Mouse (Mus musculus) embryonic stem cell, embryonic (primary cell): Measurements from ENCODE around the gene Tet3.

ENCODE experiments used
- CTCF ChIA-PET, 4 experiments: fragments of 300-600 bp in 2 of 4; fragments of 350-600 bp in 2 of 4; sonication (Branson Sonifier 250); formaldehyde crosslinking; loops; one replicate each; lab custom pipeline; 2022; ENCODE audit warnings: inconsistent platforms in 2 of 4; lab: Charles Lee
- POLR2A ChIA-PET, 4 experiments: fragments of 300-600 bp in 2 of 4; fragments of 350-600 bp in 2 of 4; sonication (Branson Sonifier 250); formaldehyde crosslinking; loops; one replicate each; lab custom pipeline; 2022; ENCODE audit warnings: antibody characterized with exemption in 4 of 4, inconsistent platforms in 1 of 4; lab: Charles Lee

Tet3 gene

GRCm38 (mm10) chr6:83348873-83349272, 110.0 kb downstream of the Tet3 start, which contains the start of gene Bola3:
Gene Bola3 (plus strand): TSS chr6:83349147.
- CTCF ChIA-PET = no interaction called here

GRCm38 (mm10) chr6:83347916-83348315, 111.0 kb downstream of the Tet3 start:
- ChIA-PET CTCF (interaction anchor here in 1 of 4 experiments (0.6 kb wide), 2 partner anchors 163 to 194 kb away, joined by 6 to 8 read pairs; no protein-coding TSS in a partner anchor), POLR2A (interaction anchor here in 2 of 4 experiments (0.6 to 2.9 kb wide), 7 partner anchors 9 to 120 kb away, joined by 3 to 14 read pairs (median 4); partner anchors contain the start of genes Mob1a (in 1 of the 2) and Mthfd2 (in 1 of the 2))

More at GRCm38 (mm10) chr6:83348873-83349272, 110.0 kb downstream of the Tet3 start, which contains the start of gene Bola3:
- POLR2A ChIA-PET = interaction anchor here in 2 of 4 experiments (1.0 to 2.9 kb wide), 3 partner anchors 10 to 31 kb away, joined by 6 to 14 read pairs (median 8); partner anchors contain the start of genes Mob1a (in 1 of the 2) and Mthfd2 (in 1 of the 2)

GRCm38 (mm10) chr6:83345285-83345684, 113.6 kb downstream of the Tet3 start:
- POLR2A ChIA-PET = interaction anchor here in 2 of 4 experiments (1.3 to 6.6 kb wide), 3 partner anchors 15 to 19 kb away, joined by 3 to 21 read pairs (median 7); partner anchors contain the start of genes Mob1a (in 2 of the 2) and Mthfd2 (in 2 of the 2)
- CTCF ChIA-PET = interaction anchor here in 1 of 4 experiments (1.1 kb wide), 1 partner anchor 19 kb away, joined by 3 read pairs; the partner anchor contains the start of genes Mob1a and Mthfd2

- ChIA-PET POLR2A (interaction anchor here in 2 of 4 experiments (0.9 to 6.6 kb wide), 4 partner anchors 15 to 26 kb away, joined by 3 to 27 read pairs (median 12); partner anchors contain the start of genes Mob1a (in 2 of the 2) and Mthfd2 (in 2 of the 2)), CTCF (interaction anchor here in 2 of 4 experiments (1.0 to 1.3 kb wide), 2 partner anchors 15 to 17 kb away, joined by 3 read pairs; partner anchors contain the start of genes Mob1a (in 1 of the 2) and Mthfd2 (in 1 of the 2))
Measured at GRCm38 (mm10) chr6:83342957-83343356, 115.9 kb downstream of the Tet3 start.

GRCm38 (mm10) chr6:83341387-83341786, 117.5 kb downstream of the Tet3 start:
- ChIA-PET CTCF (no interaction called here), POLR2A (interaction anchor here (1.4 to 6.6 kb wide), 8 partner anchors 9 to 25 kb away, joined by 4 to 43 read pairs (median 18); partner anchors contain the start of genes Mob1a (in 3 of the 4) and Mthfd2 (in 3 of the 4))

- POLR2A ChIA-PET = interaction anchor here (0.6 to 9.1 kb wide), 12 partner anchors 10 to 1741 kb away, joined by 3 to 182 read pairs (median 6); no protein-coding TSS in a partner anchor
- CTCF ChIA-PET = interaction anchor here in 1 of 4 experiments (0.9 to 2.4 kb wide), 2 partner anchors 11 to 15 kb away, joined by 3 to 11 read pairs; no protein-coding TSS in a partner anchor
Measured at GRCm38 (mm10) chr6:83327591-83328190, 131.2 kb downstream of the Tet3 start.

- POLR2A ChIA-PET = interaction anchor here (0.6 to 9.1 kb wide), 27 partner anchors 9 to 355 kb away, joined by 3 to 182 read pairs (median 6); partner anchors contain the start of genes Bola3 (in 1 of the 4), Dguok (in 1 of the 4), Stambp (in 1 of the 4) and Wbp1 (in 1 of the 4)
- CTCF ChIA-PET = interaction anchor here in 2 of 4 experiments (0.6 to 2.4 kb wide), 5 partner anchors 10 to 330 kb away, joined by 3 to 12 read pairs (median 4); partner anchors contain the start of gene Dctn1 (in 1 of the 2)
Measured at GRCm38 (mm10) chr6:83326761-83327160, 132.1 kb downstream of the Tet3 start.

- CTCF ChIA-PET = interaction anchor here in 3 of 4 experiments (0.5 to 2.4 kb wide), 18 partner anchors 9 to 734 kb away, joined by 3 to 33 read pairs (median 4); partner anchors contain the start of gene Dctn1 (in 1 of the 3)
- POLR2A ChIA-PET = interaction anchor here (0.5 to 9.1 kb wide), 80 partner anchors 9 to 505 kb away, joined by 3 to 182 read pairs (median 4); partner anchors contain the start of genes Wbp1 (in 3 of the 4), Aup1 (in 2 of the 4), Dguok (in 2 of the 4) and Paip2b (in 2 of the 4)
Measured at GRCm38 (mm10) chr6:83326394-83326736, 132.5 kb downstream of the Tet3 start.

GRCm38 (mm10) chr6:83325525-83326393, 133.1 kb downstream of the Tet3 start, which contains the start of the genes Mthfd2 and Mob1a:
Gene Mthfd2 (minus strand): TSS chr6:83325908.
Gene Mob1a (plus strand): TSS chr6:83326016.
- POLR2A ChIA-PET = interaction anchor here (0.5 to 9.1 kb wide), 91 partner anchors 8 to 622 kb away, joined by 3 to 182 read pairs (median 4); partner anchors contain the start of genes Wbp1 (in 3 of the 4), Aup1 (in 2 of the 4), Dguok (in 2 of the 4) and Paip2b (in 2 of the 4)

GRCm38 (mm10) chr6:83323652-83324419, 135.0 kb downstream of the Tet3 start:
- ChIA-PET CTCF (interaction anchor here in 2 of 4 experiments (0.6 to 0.7 kb wide), 2 partner anchors 11 to 312 kb away, joined by 3 to 5 read pairs; no protein-coding TSS in a partner anchor), POLR2A (interaction anchor here in 2 of 4 experiments (0.9 to 9.1 kb wide), 6 partner anchors 9 to 20 kb away, joined by 3 to 155 read pairs (median 4); no protein-coding TSS in a partner anchor)

More at GRCm38 (mm10) chr6:83325525-83326393, 133.1 kb downstream of the Tet3 start, which contains the start of the genes Mthfd2 and Mob1a:
- CTCF ChIA-PET = interaction anchor here (0.5 to 2.4 kb wide), 21 partner anchors 8 to 735 kb away, joined by 3 to 33 read pairs (median 4); partner anchors contain the start of gene Dctn1 (in 1 of the 4)

- POLR2A ChIA-PET = interaction anchor here in 2 of 4 experiments (1.5 to 9.1 kb wide), 4 partner anchors 9 to 19 kb away, joined by 3 to 155 read pairs (median 4); no protein-coding TSS in a partner anchor
- CTCF ChIA-PET = no interaction called here
Measured at GRCm38 (mm10) chr6:83322794-83323193, 136.1 kb downstream of the Tet3 start.

- POLR2A ChIA-PET = interaction anchor here in 1 of 4 experiments (0.6 to 9.1 kb wide), 5 partner anchors 8 to 22 kb away, joined by 3 to 155 read pairs (median 3); no protein-coding TSS in a partner anchor
- CTCF ChIA-PET = no interaction called here
Measured at GRCm38 (mm10) chr6:83321927-83322326, 137.0 kb downstream of the Tet3 start.

- ChIA-PET CTCF (interaction anchor here (0.5 to 2.1 kb wide), 22 partner anchors 9 to 759 kb away, joined by 3 to 33 read pairs (median 3); partner anchors contain the start of genes Mob1a (in 2 of the 4), Mthfd2 (in 2 of the 4), 1700003E16Rik (in 1 of the 4) and Dctn1 (in 1 of the 4)), POLR2A (interaction anchor here (0.5 to 10.4 kb wide), 105 partner anchors 7 to 597 kb away, joined by 3 to 182 read pairs (median 4); partner anchors contain the start of genes Mob1a (in 4 of the 4), Mthfd2 (in 4 of the 4), Dguok (in 3 of the 4) and 1700003E16Rik (in 2 of the 4))
Measured at GRCm38 (mm10) chr6:83317108-83317741, 141.7 kb downstream of the Tet3 start.

GRCm38 (mm10) chr6:83316022-83316421, 142.9 kb downstream of the Tet3 start:
- ChIA-PET CTCF (interaction anchor here in 2 of 4 experiments (0.6 to 1.2 kb wide), 3 partner anchors 51 to 500 kb away, joined by 3 read pairs; no protein-coding TSS in a partner anchor), POLR2A (interaction anchor here in 2 of 4 experiments (1.1 to 10.4 kb wide), 10 partner anchors 8 to 92 kb away, joined by 3 to 182 read pairs (median 26); partner anchors contain the start of genes Mob1a (in 2 of the 2) and Mthfd2 (in 2 of the 2))

GRCm38 (mm10) chr6:83315293-83315692, 143.6 kb downstream of the Tet3 start:
- ChIA-PET POLR2A (interaction anchor here in 2 of 4 experiments (0.6 to 10.4 kb wide), 11 partner anchors 9 to 191 kb away, joined by 3 to 182 read pairs (median 25); partner anchors contain the start of genes Mob1a (in 2 of the 2) and Mthfd2 (in 2 of the 2)), CTCF (interaction anchor here in 2 of 4 experiments (0.5 to 0.7 kb wide), 3 partner anchors 499 to 1953 kb away, joined by 3 to 6 read pairs (median 3); no protein-coding TSS in a partner anchor)
